Mouse (Mus musculus) heart, embryonic 12.5 days (tissue): ENCODE data around the gene Zfp207. TPM values are rescaled to one million over a fixed set of nuclear protein-coding genes. Genes with fewer than 3 reads are reported as not detected.

Experiments used
- ATAC-seq: fragments of 200-750 bp; cut with Nextera tagmentation; 2 replicates; pipeline ENCODE4 v1.8.0; 2017; ENCODE audit warnings: moderate TSS enrichment, moderate library complexity; ENCODE audit not compliant: insufficient number of reproducible peaks, low FRiP score
- H3K27ac ChIP-seq: fragments of 300-500 bp; sonication (generic); 2 replicates; pipeline ENCODE4 v1.5.1; 2016; ENCODE audit warnings: mild to moderate bottlenecking, moderate library complexity; ENCODE audit not compliant: poor library complexity, severe bottlenecking
- H3K27me3 ChIP-seq: fragments of 300-500 bp; sonication (generic); replicated peaks from 2 replicates; pipeline ENCODE4 v1.6.1; 2016; ENCODE audit warnings: mild to moderate bottlenecking, moderate library complexity
- H3K36me3 ChIP-seq: fragments of 300-500 bp; sonication (generic); 2 replicates; pipeline ENCODE4 v1.6.1; 2016; ENCODE audit warnings: mild to moderate bottlenecking, moderate library complexity
- H3K4me1 ChIP-seq: fragments of 300-500 bp; sonication (generic); replicated peaks from 2 replicates; pipeline ENCODE4 v1.6.1; 2016; ENCODE audit warnings: mild to moderate bottlenecking
- H3K4me2 ChIP-seq: fragments of 300-500 bp; sonication (generic); 2 replicates; pipeline ENCODE4 v1.6.1; 2016; ENCODE audit warnings: mild to moderate bottlenecking, moderate library complexity
- H3K4me3 ChIP-seq: fragments of 300-500 bp; sonication (generic); 2 replicates; pipeline ENCODE4 v1.5.1; 2016; ENCODE audit warnings: mild to moderate bottlenecking
- H3K9ac ChIP-seq: fragments of 300-500 bp; sonication (generic); 2 replicates; pipeline ENCODE4 v1.6.1; 2016; ENCODE audit warnings: mild to moderate bottlenecking, moderate library complexity
- H3K9me3 ChIP-seq: fragments of 300-500 bp; sonication (generic); replicated peaks from 2 replicates; pipeline ENCODE4 v1.6.1; 2016; ENCODE audit warnings: mild to moderate bottlenecking, moderate library complexity
- WGBS: fragments of 180-500 bp; shearing (Covaris S2); methylation state at CpG from one replicate; pipeline ENCODE4 v1.1.7; 2016; 5-methylcytosine and 5-hydroxymethylcytosine counted together
- polyA plus RNA-seq: library from polyadenylated mRNA; unstranded; fragments of >200 nt; fragmentation: Nextera tagmentation; extraction: Ambion mirVana; gene quantifications from 2 replicates; pipeline ENCODE4 v1.2.1, GENCODE M21; 2016

The Zfp207 gene
- polyA plus RNA-seq, 1 experiment from 2014 or later = 168 TPM

- ATAC-seq = no peak
- no peak overlapping the region for H3K4me3 ChIP-seq
- H3K9me3 ChIP-seq = no peaks in the 10 kb centered on the region
- H3K9ac ChIP-seq = no peak overlapping the region
- 91% methylated on average over 3 of the region's 3 CpGs for WGBS
- H3K4me2 ChIP-seq = no peak overlapping the region
- no peak overlapping the region for H3K27ac ChIP-seq
- H3K36me3 ChIP-seq = peaks cover 23% of the 10 kb centered on the region
- H3K4me1 ChIP-seq = peaks cover 4% of the 10 kb centered on the region
- no peaks in the 10 kb centered on the region for H3K27me3 ChIP-seq
Measured at GRCm38 (mm10) chr11:80430366-80430910, 47.4 kb downstream of the Zfp207 start.

- no peak overlapping the region for H3K4me2 ChIP-seq
- no peak overlapping the region for H3K9ac ChIP-seq
- H3K9me3 ChIP-seq = no peaks in the 10 kb centered on the region
- no peak overlapping the region for H3K27ac ChIP-seq
- H3K36me3 ChIP-seq = peaks cover 61% of the 10 kb centered on the region
- WGBS = 94% methylated on average over 3 of the region's 3 CpGs
- no peak for ATAC-seq
- no peaks in the 10 kb centered on the region for H3K4me1 ChIP-seq
- no peak overlapping the region for H3K4me3 ChIP-seq
- H3K27me3 ChIP-seq = no peaks in the 10 kb centered on the region
Measured at GRCm38 (mm10) chr11:80446916-80447315, 63.8 kb downstream of the Zfp207 start.

- no peak overlapping the region for H3K27ac ChIP-seq
- H3K4me2 ChIP-seq = no peak overlapping the region
- H3K9me3 ChIP-seq = no peaks in the 10 kb centered on the region
- no peak overlapping the region for H3K9ac ChIP-seq
- no peak for ATAC-seq
- H3K4me1 ChIP-seq = no peaks in the 10 kb centered on the region
- 91% methylated on average over 2 of the region's 2 CpGs for WGBS
- peaks cover 69% of the 10 kb centered on the region for H3K36me3 ChIP-seq
- H3K27me3 ChIP-seq = no peaks in the 10 kb centered on the region
- H3K4me3 ChIP-seq = no peak overlapping the region
Measured at GRCm38 (mm10) chr11:80449859-80450258, 66.8 kb downstream of the Zfp207 start.

- no peaks in the 10 kb centered on the region for H3K9me3 ChIP-seq
- no peaks in the 10 kb centered on the region for H3K27me3 ChIP-seq
- H3K9ac ChIP-seq = no peak overlapping the region
- H3K4me3 ChIP-seq = no peak overlapping the region
- no peak overlapping the region for H3K4me2 ChIP-seq
- ATAC-seq = no peak
- H3K27ac ChIP-seq = no peak overlapping the region
- peaks cover 67% of the 10 kb centered on the region for H3K36me3 ChIP-seq
- WGBS = 84% methylated on average over 3 of the region's 3 CpGs
- no peaks in the 10 kb centered on the region for H3K4me1 ChIP-seq
Measured at GRCm38 (mm10) chr11:80452242-80452641, 69.2 kb downstream of the Zfp207 start.

- ATAC-seq = no peak
- no peak overlapping the region for H3K9ac ChIP-seq
- no peak overlapping the region for H3K4me2 ChIP-seq
- H3K4me1 ChIP-seq = no peaks in the 10 kb centered on the region
- no peaks in the 10 kb centered on the region for H3K27me3 ChIP-seq
- no peak overlapping the region for H3K27ac ChIP-seq
- no peaks in the 10 kb centered on the region for H3K9me3 ChIP-seq
- no peak overlapping the region for H3K4me3 ChIP-seq
- WGBS = 89% methylated on average over 1 of the region's 1 CpGs
- peaks cover 68% of the 10 kb centered on the region for H3K36me3 ChIP-seq
Measured at GRCm38 (mm10) chr11:80453198-80453597, 70.1 kb downstream of the Zfp207 start.

Other genes starting within 250 kb of the Zfp207 start
- gene Tefm, start 241.1 kb upstream of the Zfp207 start, polyA plus RNA-seq = 27.0 and 27.2 TPM in 2 replicates
- gene Adap2, start 229.2 kb upstream of the Zfp207 start, polyA plus RNA-seq = 0.51 and 0.92 TPM in 2 replicates
- 9.4 and 10.5 TPM in 2 replicates for gene Rnf135, start 199.4 kb upstream of the Zfp207 start, polyA plus RNA-seq
- 64.3 and 68.0 TPM in 2 replicates for gene Rhot1, start 174.3 kb upstream of the Zfp207 start, polyA plus RNA-seq
- gene Rhbdl3, start 82.4 kb upstream of the Zfp207 start, polyA plus RNA-seq = 0.42 and 0.59 TPM in 2 replicates
- 17.0 and 17.3 TPM in 2 replicates for gene 5730455P16Rik, start 5.2 kb upstream of the Zfp207 start, polyA plus RNA-seq
- 213 and 214 TPM in 2 replicates for gene Psmd11, start 45.3 kb downstream of the Zfp207 start, polyA plus RNA-seq
- gene Cdk5r1, start 93.7 kb downstream of the Zfp207 start, polyA plus RNA-seq = 0.50 and 0.56 TPM in 2 replicates